Mouse (Mus musculus): Measurements from ENCODE around the gene Krit1. TPM values are rescaled to one million over a fixed set of nuclear protein-coding genes. Genes with fewer than 3 reads are reported as not detected.

Gene Krit1
- 68.0 and 77.8 TPM in 2 replicates for polyA plus RNA-seq (2014; fragmentation: Nextera tagmentation; extraction: Ambion mirVana)

- Histone ChIP-seq H3K9me3 (ENCODE audit: control insufficient read depth, low read length) (no peaks in the 10 kb centered on the region), H3K9ac (ENCODE audit: low read length) (peak within 1 kb of the TSS; percentile 72), H3K4me2 (peak within 1 kb of the TSS; percentile 92), H3K36me3 (ENCODE audit: control insufficient read depth, insufficient read depth, low read length) (no peaks in the 10 kb centered on the region), H3K4me1 (ENCODE audit: control insufficient read depth, insufficient read depth, low read length) (peaks cover 7% of the 10 kb centered on the region; the same call in 1 of the 2 replicates), H3K27ac (ENCODE audit: low read depth, low read length) (peak within 1 kb of the TSS; percentile 77), H3K4me3 (ENCODE audit: low read depth, low read length) (peak within 1 kb of the TSS; percentile 64), H3K27me3 (ENCODE audit: control insufficient read depth, insufficient read depth, low read length) (no peaks in the 10 kb centered on the region)
- under 1% methylated on average over 100 of the region's 109 CpGs for WGBS
- ATAC-seq (ENCODE audit: low FRiP score) (peak; percentile 95), DNase-seq (ENCODE audit: low spot score, missing footprints) (peak; percentile 99)
Measured at GRCm38 (mm10) chr5:3802433-3803291, at the start of gene Krit1, which contains the start of gene Ankib1. Gene Krit1, plus strand, starts transcription at chr5:3803184. Gene Ankib1, minus strand, starts transcription at chr5:3802925.

- no peak for ATAC-seq (ENCODE audit: low FRiP score)
- no peaks in the 10 kb centered on the region for H3K27me3 ChIP-seq (ENCODE audit: control insufficient read depth, insufficient read depth, low read length)
- H3K27ac ChIP-seq (ENCODE audit: low read depth, low read length) = no peak overlapping the region
- H3K4me2 ChIP-seq = no peak overlapping the region
- no peak overlapping the region for H3K9ac ChIP-seq (ENCODE audit: low read length)
- 0 out of 2 replicates have a peak, but pooled peaks cover 3% of the 10 kb centered on the region for H3K4me1 ChIP-seq (ENCODE audit: control insufficient read depth, insufficient read depth, low read length)
- no peaks in the 10 kb centered on the region for H3K9me3 ChIP-seq (ENCODE audit: control insufficient read depth, low read length)
- H3K36me3 ChIP-seq (ENCODE audit: control insufficient read depth, insufficient read depth, low read length) = no peaks in the 10 kb centered on the region
- DNase-seq (ENCODE audit: low spot score, missing footprints) = no peak
- H3K4me3 ChIP-seq (ENCODE audit: low read depth, low read length) = no peak overlapping the region
- 79% methylated on average over 3 of the region's 3 CpGs for WGBS
Measured at GRCm38 (mm10) chr5:3771512-3771911, 31.5 kb upstream of the Krit1 start.

- no peak for DNase-seq (ENCODE audit: low spot score, missing footprints)
- H3K9me3 ChIP-seq (ENCODE audit: control insufficient read depth, low read length) = no peaks in the 10 kb centered on the region
- ATAC-seq (ENCODE audit: low FRiP score) = no peak
- no peaks in the 10 kb centered on the region for H3K36me3 ChIP-seq (ENCODE audit: control insufficient read depth, insufficient read depth, low read length)
- H3K9ac ChIP-seq (ENCODE audit: low read length) = no peak overlapping the region
- H3K27me3 ChIP-seq (ENCODE audit: control insufficient read depth, insufficient read depth, low read length) = no peaks in the 10 kb centered on the region
- no peak overlapping the region for H3K4me2 ChIP-seq
- no peak overlapping the region for H3K27ac ChIP-seq (ENCODE audit: low read depth, low read length)
- H3K4me3 ChIP-seq (ENCODE audit: low read depth, low read length) = no peak overlapping the region
- H3K4me1 ChIP-seq (ENCODE audit: control insufficient read depth, insufficient read depth, low read length) = 0 out of 2 replicates have a peak, but pooled peaks cover 3% of the 10 kb centered on the region
- 58% methylated on average over 3 of the region's 3 CpGs for WGBS
Measured at GRCm38 (mm10) chr5:3772017-3772416, 31.0 kb upstream of the Krit1 start.

GRCm38 (mm10) chr5:3782670-3783069 lies 20.3 kb upstream of the Krit1 start:
- Histone ChIP-seq H3K9me3 (ENCODE audit: control insufficient read depth, low read length) (no peaks in the 10 kb centered on the region), H3K27me3 (ENCODE audit: control insufficient read depth, insufficient read depth, low read length) (no peaks in the 10 kb centered on the region), H3K4me1 (ENCODE audit: control insufficient read depth, insufficient read depth, low read length) (no peaks in the 10 kb centered on the region), H3K4me3 (ENCODE audit: low read depth, low read length) (no peak overlapping the region), H3K36me3 (ENCODE audit: control insufficient read depth, insufficient read depth, low read length) (no peaks in the 10 kb centered on the region), H3K27ac (ENCODE audit: low read depth, low read length) (no peak overlapping the region), H3K9ac (ENCODE audit: low read length) (no peak overlapping the region), H3K4me2 (no peak overlapping the region)
- ATAC-seq (ENCODE audit: low FRiP score) (no peak), DNase-seq (ENCODE audit: low spot score, missing footprints) (no peak)

- DNase-seq (ENCODE audit: low spot score, missing footprints) (no peak), ATAC-seq (ENCODE audit: low FRiP score) (no peak)
- Histone ChIP-seq H3K9ac (ENCODE audit: low read length) (no peak overlapping the region), H3K9me3 (ENCODE audit: control insufficient read depth, low read length) (no peaks in the 10 kb centered on the region), H3K27ac (ENCODE audit: low read depth, low read length) (no peak overlapping the region), H3K4me3 (ENCODE audit: low read depth, low read length) (no peak overlapping the region), H3K4me2 (no peak overlapping the region), H3K4me1 (ENCODE audit: control insufficient read depth, insufficient read depth, low read length) (no peaks in the 10 kb centered on the region), H3K27me3 (ENCODE audit: control insufficient read depth, insufficient read depth, low read length) (no peaks in the 10 kb centered on the region), H3K36me3 (ENCODE audit: control insufficient read depth, insufficient read depth, low read length) (no peaks in the 10 kb centered on the region)
- WGBS = 89% methylated on average over 2 of the region's 2 CpGs
Measured at GRCm38 (mm10) chr5:3783947-3784681, 18.9 kb upstream of the Krit1 start.

- no peaks in the 10 kb centered on the region for H3K4me1 ChIP-seq (ENCODE audit: control insufficient read depth, insufficient read depth, low read length)
- WGBS = 83% methylated on average over 1 of the region's 1 CpGs
- DNase-seq (ENCODE audit: low spot score, missing footprints) = no peak
Measured at GRCm38 (mm10) chr5:3784751-3785496, 18.1 kb upstream of the Krit1 start.

GRCm38 (mm10) chr5:3787548-3787947 lies 15.4 kb upstream of the Krit1 start:
- ATAC-seq (ENCODE audit: low FRiP score) = no peak

More at GRCm38 (mm10) chr5:3784751-3785496, 18.1 kb upstream of the Krit1 start:
- no peak overlapping the region for H3K27ac ChIP-seq (ENCODE audit: low read depth, low read length)
- H3K27me3 ChIP-seq (ENCODE audit: control insufficient read depth, insufficient read depth, low read length) = no peaks in the 10 kb centered on the region
- H3K9me3 ChIP-seq (ENCODE audit: control insufficient read depth, low read length) = no peaks in the 10 kb centered on the region
- ATAC-seq (ENCODE audit: low FRiP score) = no peak
- no peaks in the 10 kb centered on the region for H3K36me3 ChIP-seq (ENCODE audit: control insufficient read depth, insufficient read depth, low read length)
- no peak overlapping the region for H3K9ac ChIP-seq (ENCODE audit: low read length)
- no peak overlapping the region for H3K4me3 ChIP-seq (ENCODE audit: low read depth, low read length)
- H3K4me2 ChIP-seq = no peak overlapping the region

GRCm38 (mm10) chr5:3791048-3791447 lies 11.9 kb upstream of the Krit1 start:
- Histone ChIP-seq H3K4me1 (ENCODE audit: control insufficient read depth, insufficient read depth, low read length) (no peaks in the 10 kb centered on the region), H3K36me3 (ENCODE audit: control insufficient read depth, insufficient read depth, low read length) (no peaks in the 10 kb centered on the region), H3K27me3 (ENCODE audit: control insufficient read depth, insufficient read depth, low read length) (no peaks in the 10 kb centered on the region), H3K9me3 (ENCODE audit: control insufficient read depth, low read length) (no peaks in the 10 kb centered on the region), H3K4me3 (ENCODE audit: low read depth, low read length) (no peak overlapping the region), H3K9ac (ENCODE audit: low read length) (no peak overlapping the region), H3K4me2 (no peak overlapping the region), H3K27ac (ENCODE audit: low read depth, low read length) (no peak overlapping the region)
- no peak for ATAC-seq (ENCODE audit: low FRiP score)
- no peak for DNase-seq (ENCODE audit: low spot score, missing footprints)

More at GRCm38 (mm10) chr5:3787548-3787947, 15.4 kb upstream of the Krit1 start:
- no peaks in the 10 kb centered on the region for H3K27me3 ChIP-seq (ENCODE audit: control insufficient read depth, insufficient read depth, low read length)
- no peak overlapping the region for H3K4me2 ChIP-seq
- no peak overlapping the region for H3K4me3 ChIP-seq (ENCODE audit: low read depth, low read length)
- no peak overlapping the region for H3K9ac ChIP-seq (ENCODE audit: low read length)
- no peaks in the 10 kb centered on the region for H3K4me1 ChIP-seq (ENCODE audit: control insufficient read depth, insufficient read depth, low read length)
- WGBS = 93% methylated on average over 4 of the region's 4 CpGs
- no peaks in the 10 kb centered on the region for H3K36me3 ChIP-seq (ENCODE audit: control insufficient read depth, insufficient read depth, low read length)
- H3K27ac ChIP-seq (ENCODE audit: low read depth, low read length) = no peak overlapping the region
- no peaks in the 10 kb centered on the region for H3K9me3 ChIP-seq (ENCODE audit: control insufficient read depth, low read length)
- DNase-seq (ENCODE audit: low spot score, missing footprints) = no peak

Measured in midbrain, embryonic 11.5 days (tissue).